Mouse (Mus musculus): Measurements from ENCODE around the gene Lig4.

Lig4 gene

DNA sequence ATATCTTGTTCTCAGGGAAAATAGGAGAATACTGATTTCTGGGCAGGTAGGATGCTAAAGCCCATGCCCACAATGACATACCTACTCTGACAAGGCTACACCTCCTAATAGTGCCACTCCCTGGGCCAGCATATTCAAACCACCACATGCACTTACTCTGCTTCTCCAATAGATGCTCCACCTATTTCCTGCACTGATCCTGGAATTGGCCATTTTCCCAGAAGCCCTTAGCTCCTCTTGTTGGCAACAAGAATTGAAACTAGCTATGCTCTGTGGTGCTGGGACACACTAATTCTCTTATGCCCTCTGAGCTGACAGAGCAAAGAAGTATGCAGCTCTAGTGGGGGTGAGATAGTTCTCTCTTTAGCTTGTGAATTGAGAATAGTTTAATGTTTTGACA, 44.8 kb downstream of the Lig4 start:
- no peak for DNase-seq (ENCODE audit: inconsistent age in 2 of 2, low spot score in 1 of 2)

DNA sequence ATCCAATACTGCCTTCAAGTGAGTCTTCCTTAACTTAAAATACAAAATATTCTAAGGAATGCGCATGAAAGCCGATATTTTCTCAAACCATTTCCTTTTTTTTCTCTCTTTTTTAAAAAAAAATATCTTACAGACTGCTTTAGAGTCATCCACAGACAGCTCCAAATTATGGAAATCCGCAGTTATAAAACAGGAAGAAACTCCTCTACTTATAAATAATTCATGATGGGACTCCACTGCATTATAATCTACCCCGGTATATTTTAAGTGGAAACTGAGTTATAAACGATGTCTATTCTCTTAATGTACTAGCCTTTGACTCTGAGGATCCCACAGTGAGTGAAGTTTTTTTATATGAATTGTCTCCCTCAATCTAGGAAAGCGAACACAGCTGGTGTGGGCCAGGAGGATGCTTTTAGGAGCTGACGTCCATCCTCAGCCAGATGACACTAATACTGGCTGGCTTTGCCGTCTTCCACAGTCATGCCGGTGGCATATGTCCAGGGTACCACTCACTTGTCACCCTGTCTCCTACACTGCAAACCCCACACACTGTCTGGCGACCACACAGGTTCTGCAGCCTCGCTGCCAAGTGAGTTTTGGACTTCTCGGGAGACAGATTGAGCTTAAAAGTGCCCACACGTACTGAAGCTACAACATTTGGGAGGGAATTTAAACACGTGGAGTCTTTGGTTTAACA, 47.6 kb downstream of the Lig4 start:
- DNase-seq (ENCODE audit: inconsistent age in 2 of 2, low spot score in 1 of 2) = no peak

All from adrenal gland, adult (tissue).